Mouse (Mus musculus) right cerebral cortex, postnatal 25 days (tissue): ENCODE data around the gene Slc25a34.

Source experiments
- DNase-seq: peaks from one replicate; pipeline ENCODE4 v3.0.0; 2022

Slc25a34 gene

GRCm38 (mm10) chr4:141641961-141642811, 18.6 kb upstream of the Slc25a34 start:
- DNase-seq = no peak

- DNase-seq = no peak
Measured at GRCm38 (mm10) chr4:141641353-141641771, 17.7 kb upstream of the Slc25a34 start.

GRCm38 (mm10) chr4:141639474-141639873, 15.9 kb upstream of the Slc25a34 start:
- DNase-seq = no peak

GRCm38 (mm10) chr4:141636693-141637092, 13.1 kb upstream of the Slc25a34 start:
- DNase-seq = no peak

GRCm38 (mm10) chr4:141635991-141636390, 12.4 kb upstream of the Slc25a34 start:
- no peak for DNase-seq

- no peak for DNase-seq
Measured at GRCm38 (mm10) chr4:141632111-141632873, 8.7 kb upstream of the Slc25a34 start.

GRCm38 (mm10) chr4:141631250-141631649, 7.6 kb upstream of the Slc25a34 start:
- DNase-seq = no peak

- no peak for DNase-seq
Measured at GRCm38 (mm10) chr4:141630021-141630420, 6.4 kb upstream of the Slc25a34 start.

- DNase-seq = no peak
Measured at GRCm38 (mm10) chr4:141628661-141629060, 5.0 kb upstream of the Slc25a34 start.

GRCm38 (mm10) chr4:141627502-141627901, 3.9 kb upstream of the Slc25a34 start:
- DNase-seq = no peak

- DNase-seq = no peak
Measured at GRCm38 (mm10) chr4:141625774-141626550, 2.3 kb upstream of the Slc25a34 start.

- no peak for DNase-seq
Measured at GRCm38 (mm10) chr4:141624983-141625773, 1.6 kb upstream of the Slc25a34 start.

GRCm38 (mm10) chr4:141624134-141624533, 513 bp upstream of the Slc25a34 start:
- no peak for DNase-seq

GRCm38 (mm10) chr4:141623037-141623436, 584 bp downstream of the Slc25a34 start:
- DNase-seq = no peak

GRCm38 (mm10) chr4:141622580-141622979, 1.0 kb downstream of the Slc25a34 start:
- DNase-seq = no peak

GRCm38 (mm10) chr4:141622091-141622490, 1.5 kb downstream of the Slc25a34 start:
- DNase-seq = no peak

GRCm38 (mm10) chr4:141621297-141621696, 2.3 kb downstream of the Slc25a34 start:
- no peak for DNase-seq

- DNase-seq = no peak
Measured at GRCm38 (mm10) chr4:141619299-141619883, 4.2 kb downstream of the Slc25a34 start.

GRCm38 (mm10) chr4:141618565-141619243, 4.9 kb downstream of the Slc25a34 start, which contains the start of gene Tmem82:
Gene Tmem82 (minus strand): TSS chr4:141618633.
- DNase-seq = no peak

- DNase-seq = no peak
Measured at GRCm38 (mm10) chr4:141617863-141618564, 5.6 kb downstream of the Slc25a34 start.

- peak; percentile 51 for DNase-seq
Measured at GRCm38 (mm10) chr4:141617299-141617698, 6.3 kb downstream of the Slc25a34 start.
